Mouse (Mus musculus): ENCODE measurements at regions not wholly inside any gene's neighbourhood (a gene's known extent, or its start where the extent isn't known, plus 50 kb on each side); places are given as distances from the start of the nearest gene placed in this dataset.

- no peak for DNase-seq (ENCODE audit: low spot score in 2 of 2)
These were observed 59.9 kb upstream of the Oxgr1 start for GRCm38 (mm10) chr14:120102010-120102748.

GRCm38 (mm10) chr14:120102749-120103142 lies 60.5 kb upstream of the Oxgr1 start:
- DNase-seq (ENCODE audit: low spot score in 2 of 2), result peak in 1 of 2 experiments; percentile 5

GRCm38 (mm10) chr14:120109846-120110245 lies 67.6 kb upstream of the Oxgr1 start:
- no peak for DNase-seq (ENCODE audit: low spot score in 2 of 2)

GRCm38 (mm10) chr14:120113316-120113715 lies 71.1 kb upstream of the Oxgr1 start:
- no peak for DNase-seq (ENCODE audit: low spot score in 2 of 2)

GRCm38 (mm10) chr14:120118582-120118981 lies 76.3 kb upstream of the Oxgr1 start:
- no peak for DNase-seq (ENCODE audit: low spot score in 2 of 2)

GRCm38 (mm10) chr14:120119094-120119501 lies 76.9 kb upstream of the Oxgr1 start:
- DNase-seq (ENCODE audit: low spot score in 2 of 2), result no peak

- DNase-seq (ENCODE audit: low spot score in 2 of 2), result no peak
These were observed 77.3 kb upstream of the Oxgr1 start for GRCm38 (mm10) chr14:120119506-120119905.

- DNase-seq (ENCODE audit: low spot score in 2 of 2), result no peak
These were observed 78.0 kb upstream of the Oxgr1 start for GRCm38 (mm10) chr14:120120261-120120660.

GRCm38 (mm10) chr14:120125315-120125714 lies 83.1 kb upstream of the Oxgr1 start:
- DNase-seq (ENCODE audit: low spot score in 2 of 2), result no peak

GRCm38 (mm10) chr14:120127481-120127880 lies 85.2 kb upstream of the Oxgr1 start:
- DNase-seq (ENCODE audit: low spot score in 2 of 2), result no peak

- no peak for DNase-seq (ENCODE audit: low spot score in 2 of 2)
These were observed 92.2 kb upstream of the Oxgr1 start for GRCm38 (mm10) chr14:120134346-120135008.

- DNase-seq (ENCODE audit: low spot score in 2 of 2), result no peak
These were observed 93.0 kb upstream of the Oxgr1 start for GRCm38 (mm10) chr14:120135198-120135597.

GRCm38 (mm10) chr14:120136736-120137135 lies 94.5 kb upstream of the Oxgr1 start:
- no peak for DNase-seq (ENCODE audit: low spot score in 2 of 2)

- DNase-seq (ENCODE audit: low spot score in 2 of 2), result peak; percentile 98 to 99
These were observed 95.5 kb upstream of the Oxgr1 start for GRCm38 (mm10) chr14:120137680-120138136.

- no peak for DNase-seq (ENCODE audit: low spot score in 2 of 2)
These were observed 96.3 kb upstream of the Oxgr1 start for GRCm38 (mm10) chr14:120138546-120138945.

- DNase-seq (ENCODE audit: low spot score in 2 of 2), result no peak
These were observed 97.0 kb upstream of the Oxgr1 start for GRCm38 (mm10) chr14:120139256-120139655.

GRCm38 (mm10) chr14:120139671-120140071 lies 97.4 kb upstream of the Oxgr1 start:
- DNase-seq (ENCODE audit: low spot score in 2 of 2), result no peak

- no peak for DNase-seq (ENCODE audit: low spot score in 2 of 2)
These were observed 98.0 kb upstream of the Oxgr1 start for GRCm38 (mm10) chr14:120140211-120140610.

GRCm38 (mm10) chr14:120140791-120141747 lies 98.8 kb upstream of the Oxgr1 start:
- DNase-seq (ENCODE audit: low spot score in 2 of 2), result no peak

GRCm38 (mm10) chr14:120142281-120142680 lies 100.0 kb upstream of the Oxgr1 start:
- DNase-seq (ENCODE audit: low spot score in 2 of 2), result no peak

- DNase-seq (ENCODE audit: low spot score in 2 of 2), result no peak
These were observed 102.2 kb upstream of the Oxgr1 start for GRCm38 (mm10) chr14:120144451-120144850.

Measured in adrenal gland, adult 18-20 months (tissue).